Mouse (Mus musculus) right cerebral cortex, postnatal 25 days (tissue): Measurements from ENCODE around the gene Dlg4.
"Not testable (repeated sequence)": the region's sequence is repeated elsewhere in the genome, so short reads cannot be mapped to it uniquely, and the experiment has no call there.

Experiments
- DNase-seq: peaks from one replicate; pipeline ENCODE4 v3.0.0; 2022

The Dlg4 gene

GRCm38 (mm10) chr11:70055618-70056214 is 39.0 kb downstream of the Dlg4 start:
- DNase-seq, result peak; percentile 54

GRCm38 (mm10) chr11:70057805-70058204 is 41.1 kb downstream of the Dlg4 start:
- no peak for DNase-seq

DNA sequence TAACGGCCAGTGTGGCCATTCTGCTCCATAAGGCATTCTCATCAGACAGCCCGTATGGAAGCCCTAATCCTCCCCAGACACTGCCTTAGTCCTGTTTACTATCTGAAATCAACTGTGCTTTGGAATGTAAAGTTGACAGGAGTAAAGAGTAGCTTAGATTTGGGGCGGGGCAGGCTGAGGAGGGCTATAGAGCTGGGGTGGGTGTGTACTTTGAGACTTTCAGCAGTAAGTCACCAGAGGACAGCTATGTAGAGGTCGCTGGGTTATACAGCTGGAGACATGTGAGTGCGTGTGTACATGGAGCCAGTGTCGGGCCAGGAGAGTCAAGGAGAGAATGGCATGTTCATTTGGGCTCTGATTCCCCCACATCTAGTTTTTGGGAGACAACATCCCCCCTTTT is 43.2 kb downstream of the Dlg4 start:
- DNase-seq, result no peak

DNA sequence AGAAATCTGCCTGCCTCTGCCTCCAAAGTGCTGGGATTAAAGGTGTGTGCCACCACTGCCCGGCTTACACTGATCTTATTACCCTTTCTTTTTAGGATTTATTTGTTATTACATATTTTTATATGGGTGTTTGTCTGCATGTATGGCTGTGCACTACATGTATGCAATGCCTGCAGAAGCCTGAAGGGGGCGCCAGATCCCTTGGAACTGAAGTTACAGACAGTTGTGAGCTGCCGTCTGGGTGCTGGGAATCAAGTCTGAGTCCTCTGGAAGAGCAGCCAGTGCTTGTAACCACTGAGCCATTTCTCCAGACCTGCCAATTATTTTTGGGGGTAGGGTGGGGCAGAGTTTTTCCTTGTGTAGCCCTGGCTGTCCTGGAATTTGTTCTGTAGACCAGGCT is 46.3 kb downstream of the Dlg4 start:
- no peak for DNase-seq

- no peak for DNase-seq
Measured at GRCm38 (mm10) chr11:70066701-70067100, 50.0 kb downstream of the Dlg4 start.

DNA sequence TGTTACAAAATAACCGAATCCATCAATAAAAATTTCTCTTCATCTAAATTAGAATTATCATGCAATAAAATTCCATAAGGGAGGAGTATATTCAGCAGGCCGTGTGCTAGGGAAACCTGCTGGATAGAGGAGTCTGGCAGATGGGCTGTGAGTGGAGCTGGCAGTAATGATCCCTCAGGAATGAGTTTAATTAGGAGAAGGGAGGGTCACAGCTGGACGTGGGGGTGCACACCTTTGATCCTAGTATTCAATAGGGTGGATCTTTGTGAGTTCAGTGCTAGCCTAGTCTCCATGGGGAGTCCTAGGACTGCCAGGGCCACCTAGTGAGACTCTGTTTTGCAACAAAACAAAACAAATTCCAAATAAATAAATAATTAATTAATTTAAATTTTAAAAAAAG is 51.5 kb downstream of the Dlg4 start:
- DNase-seq, result no peak

DNA sequence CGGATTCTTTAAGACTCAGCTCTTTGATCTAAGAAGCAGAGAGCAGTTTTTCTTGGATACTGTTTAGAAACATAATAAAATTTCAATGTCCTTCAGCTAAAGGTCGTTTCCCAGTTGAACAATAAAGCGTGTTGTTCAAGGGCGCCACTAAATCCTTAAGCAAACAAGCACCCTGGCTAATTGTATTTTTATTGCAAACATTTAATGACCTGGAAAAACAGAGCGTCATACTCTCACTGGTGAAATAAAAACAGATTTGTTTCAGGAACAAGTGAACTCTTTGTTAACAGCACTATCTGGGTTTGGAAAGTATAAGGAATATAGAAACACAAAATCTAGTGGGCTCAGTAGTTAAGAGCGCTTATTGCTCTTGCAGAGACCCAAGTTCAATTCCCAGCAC is 53.3 kb downstream of the Dlg4 start:
- DNase-seq, result no peak

- DNase-seq, result not testable (repeated sequence)
Measured at GRCm38 (mm10) chr11:70070603-70071002, 53.9 kb downstream of the Dlg4 start.

GRCm38 (mm10) chr11:70074379-70075071 is 57.8 kb downstream of the Dlg4 start:
- peak; percentile 56 for DNase-seq

DNA sequence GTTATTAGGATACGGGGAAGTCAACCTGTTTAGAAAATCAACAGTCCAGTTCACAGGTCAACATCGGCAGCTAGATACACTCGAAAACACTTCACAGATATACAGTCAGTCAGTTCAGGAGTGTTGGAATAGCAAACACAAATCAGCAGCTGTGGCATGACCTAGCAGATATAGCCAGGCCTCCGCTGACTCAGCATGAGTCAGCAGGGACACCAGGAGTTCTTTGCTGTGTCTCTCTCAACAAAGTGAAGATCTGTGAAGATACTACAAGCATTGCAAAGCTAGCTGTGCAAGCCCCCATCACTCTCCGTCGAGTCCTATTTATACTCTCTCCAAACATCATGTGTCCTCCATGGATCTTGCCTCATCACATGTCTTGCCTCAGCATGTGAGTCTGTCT is 58.8 kb downstream of the Dlg4 start:
- no peak for DNase-seq

- no peak for DNase-seq
Measured at GRCm38 (mm10) chr11:70077441-70077840, 60.7 kb downstream of the Dlg4 start.

- no peak for DNase-seq
Measured at GRCm38 (mm10) chr11:70079175-70079574, 62.4 kb downstream of the Dlg4 start.

- DNase-seq, result no peak
Measured at GRCm38 (mm10) chr11:70079928-70080327, 63.2 kb downstream of the Dlg4 start.

GRCm38 (mm10) chr11:70080803-70081590 is 64.3 kb downstream of the Dlg4 start:
- DNase-seq, result no peak

- no peak for DNase-seq
Measured at GRCm38 (mm10) chr11:70084563-70084962, 67.8 kb downstream of the Dlg4 start.

DNA sequence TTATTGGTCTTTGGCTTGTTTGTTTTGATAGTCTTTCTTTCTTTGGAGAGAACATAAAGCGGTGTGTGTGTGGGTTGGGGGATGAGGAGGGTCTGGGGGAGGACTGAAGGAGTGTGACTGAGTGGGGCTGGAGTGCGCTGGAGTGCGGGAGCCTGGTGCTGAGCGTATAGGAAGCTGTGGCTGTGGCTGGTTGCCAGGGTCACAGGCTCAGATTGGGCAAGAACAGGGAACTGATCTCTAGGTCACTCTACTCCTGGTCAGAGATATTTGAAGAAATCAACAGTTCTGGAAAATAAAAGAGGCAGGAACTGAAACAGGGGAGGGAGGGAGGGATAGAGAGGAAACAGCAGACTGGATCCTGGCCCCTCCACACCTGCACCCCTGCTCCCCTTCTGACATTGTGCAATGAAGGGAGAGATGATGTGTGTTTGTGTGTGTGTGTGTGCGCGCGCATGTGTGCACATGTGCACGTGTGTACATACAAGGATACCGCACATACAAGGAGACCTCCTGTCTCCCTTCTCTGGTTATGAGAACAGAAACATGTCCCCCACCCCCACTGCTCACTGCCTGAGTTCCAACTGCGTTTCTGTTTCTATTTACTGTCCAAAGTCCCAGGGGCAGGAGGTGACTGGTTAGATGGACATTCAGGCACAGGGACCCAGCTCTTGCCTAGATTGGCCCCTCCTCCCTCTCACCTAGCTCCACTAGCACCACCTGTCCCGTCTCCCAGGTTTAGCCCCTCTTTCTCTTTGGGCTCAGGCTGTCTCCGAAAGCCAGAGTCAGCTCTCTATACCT is 75.4 kb downstream of the Dlg4 start, which contains the start of gene Asgr2:
Asgr2 (plus strand) TSS at position 659 of the 798 bp plus-strand sequence.
- no peak for DNase-seq
